Mouse (Mus musculus) lung, adult 2 months (tissue): ENCODE measurements around the gene Trim17. TPM values are rescaled to one million over a fixed set of nuclear protein-coding genes. Genes with fewer than 3 reads are reported as not detected.
A peak's percentile ranks its signal among the peaks of the same experiment; 100 is the strongest.

Experiments used
- DNase-seq: peaks from one replicate; pipeline ENCODE4 v3.0.0; 2022
- H3K4me1 ChIP-seq: fragments of 200-500 bp; 2 replicates; pipeline ENCODE4 v1.6.1; 2011; ENCODE audit warnings: low read length; ENCODE audit not compliant: control insufficient read depth, insufficient read depth
- H3K4me3 ChIP-seq: fragments of 200-500 bp; replicated peaks from 2 replicates; pipeline ENCODE3; 2011; ENCODE audit warnings: low read depth, mild to moderate bottlenecking, control low read depth, low read length; ENCODE audit errors: extremely low read depth
- CTCF ChIP-seq: fragments of 200-500 bp; IDR thresholded peaks from 2 replicates; pipeline ENCODE4 v1.5.1; 2011; ENCODE audit warnings: mild to moderate bottlenecking, low read length, control low read depth; ENCODE audit not compliant: insufficient read depth
- POLR2A ChIP-seq: fragments of 200-500 bp; IDR thresholded peaks from 2 replicates; pipeline ENCODE4 v1.6.1; 2011; ENCODE audit warnings: low read depth, mild to moderate bottlenecking, control low read depth, low read length, borderline replicate concordance; ENCODE audit errors: extremely low read depth
- WGBS: fragments of 180-500 bp; shearing (Covaris S2); methylation state at CpG from one replicate; pipeline ENCODE4 v1.1.7; 2018; 5-methylcytosine and 5-hydroxymethylcytosine counted together
- polyA plus RNA-seq: library from polyadenylated mRNA; depleted of rRNA; stranded (reverse); fragments of >200 nt; gene quantifications from 2 replicates; pipeline ENCODE4 v1.2.3, GENCODE M21; 2012; rRNA removed

Trim17 gene
- polyA plus RNA-seq, 1 experiment: 1.1 TPM

GRCm38 (mm10) chr11:58999830-59000229, 45.3 kb downstream of the Trim17 start:
- no peaks in the 10 kb centered on the region for H3K4me1 ChIP-seq
- WGBS: 78% methylated on average over 6 of the region's 6 CpGs
- no peak for DNase-seq
- no peak overlapping the region for H3K4me3 ChIP-seq
- TF ChIP-seq POLR2A (no peak), CTCF (no peak)

GRCm38 (mm10) chr11:59000635-59001034, 46.1 kb downstream of the Trim17 start:
- Histone ChIP-seq H3K4me1 (no peaks in the 10 kb centered on the region), H3K4me3 (no peak overlapping the region)
- DNase-seq: no peak
- TF ChIP-seq CTCF (no peak), POLR2A (no peak)
- 85% methylated on average over 21 of the region's 21 CpGs for WGBS

GRCm38 (mm10) chr11:59002327-59003079, 48.0 kb downstream of the Trim17 start:
- TF ChIP-seq CTCF (no peak), POLR2A (no peak)
- H3K4me1 ChIP-seq: no peaks in the 10 kb centered on the region
- 65% methylated on average over 7 of the region's 7 CpGs for WGBS
- no peak for DNase-seq
- no peak overlapping the region for H3K4me3 ChIP-seq

- WGBS: 32% methylated on average over 9 of the region's 9 CpGs
- no peak overlapping the region for H3K4me3 ChIP-seq
- no peak for DNase-seq
- TF ChIP-seq POLR2A (no peak), CTCF (0 out of 2 replicates have a peak, but pooled peaks have one; percentile 26)
- no peaks in the 10 kb centered on the region for H3K4me1 ChIP-seq
Measured at GRCm38 (mm10) chr11:59015052-59015451, 60.6 kb downstream of the Trim17 start.

Other genes with a start within 250 kb of the Trim17 start
- not detected in 2 replicates for gene Olfr318, start 230.7 kb upstream of the Trim17 start, polyA plus RNA-seq
- not detected in 2 replicates for gene Olfr317, start 215.5 kb upstream of the Trim17 start, polyA plus RNA-seq
- gene Olfr316, start 202.0 kb upstream of the Trim17 start, polyA plus RNA-seq: not detected in 2 replicates
- gene Olfr315, start 181.5 kb upstream of the Trim17 start, polyA plus RNA-seq: not detected in 2 replicates
- gene Olfr314, start 171.7 kb upstream of the Trim17 start, polyA plus RNA-seq: not detected in 2 replicates
- 10.7 and 18.1 TPM in 2 replicates for gene Fam183b, start 152.7 kb upstream of the Trim17 start, polyA plus RNA-seq
- not detected in 2 replicates for gene Olfr313, start 139.7 kb upstream of the Trim17 start, polyA plus RNA-seq
- not detected in 2 replicates for gene Olfr312, start 125.4 kb upstream of the Trim17 start, polyA plus RNA-seq
- gene Olfr311, start 115.4 kb upstream of the Trim17 start, polyA plus RNA-seq: not detected in 2 replicates
- 2.8 and 4.0 TPM in 2 replicates for gene Gm12258, start 107.5 kb upstream of the Trim17 start, polyA plus RNA-seq
- 2.0 and 3.9 TPM in 2 replicates for gene 2810021J22Rik, start 87.5 kb upstream of the Trim17 start, polyA plus RNA-seq
- gene Zfp39, start 50.5 kb upstream of the Trim17 start, polyA plus RNA-seq: 1.2 and 1.4 TPM in 2 replicates
- gene Btnl10, start 36.8 kb upstream of the Trim17 start, polyA plus RNA-seq: 0.04 TPM in 1 of 2 replicates, not detected in the other
- gene Rnf187, start 15.8 kb upstream of the Trim17 start, polyA plus RNA-seq: 190 and 269 TPM in 2 replicates
- gene Hist3h2ba, start 5.8 kb upstream of the Trim17 start, polyA plus RNA-seq: 0.62 and 2.4 TPM in 2 replicates
- 19.7 and 25.5 TPM in 2 replicates for gene Hist3h2a, start within 50 bp of the Trim17 start, polyA plus RNA-seq
- gene Trim11, start 23.4 kb downstream of the Trim17 start, polyA plus RNA-seq: 31.4 and 38.3 TPM in 2 replicates
- gene Obscn, start 181.7 kb downstream of the Trim17 start, polyA plus RNA-seq: 5.3 and 19.0 TPM in 2 replicates
- gene Iba57, start 209.1 kb downstream of the Trim17 start, polyA plus RNA-seq: 3.7 and 3.9 TPM in 2 replicates
- 1.7 and 3.5 TPM in 2 replicates for gene Gjc2, start 228.5 kb downstream of the Trim17 start, polyA plus RNA-seq
- gene Guk1, start 237.5 kb downstream of the Trim17 start, polyA plus RNA-seq: 100 and 126 TPM in 2 replicates
- 26.0 and 27.0 TPM in 2 replicates for gene Mrpl55, start 247.8 kb downstream of the Trim17 start, polyA plus RNA-seq